Mouse (Mus musculus) retina, adult 2 months (tissue): ENCODE results near the gene Klk9.

Experiments used
- DNase-seq: peaks from one replicate; pipeline ENCODE4 v3.0.0-alpha.2; 2012; ENCODE audit warnings: low read depth, low spot score

The Klk9 gene

DNA sequence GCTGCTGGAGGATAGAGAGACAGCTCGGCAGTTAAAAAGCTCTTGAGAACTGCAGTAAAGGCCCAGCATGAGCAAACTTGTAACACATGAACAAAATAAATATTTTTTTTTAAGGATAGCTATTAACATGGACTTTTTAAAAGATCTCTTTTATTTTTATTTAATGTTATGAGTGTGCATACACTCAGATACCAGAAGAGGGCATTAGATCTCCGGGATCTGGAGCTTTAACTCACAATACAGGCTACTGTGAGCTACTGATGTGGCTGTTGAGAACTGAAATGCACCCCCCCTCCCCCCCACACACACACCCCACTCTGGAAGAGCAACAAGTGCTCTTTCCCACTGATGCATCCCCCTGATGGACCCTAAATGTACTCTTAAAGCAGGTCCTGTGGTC is 2.4 kb upstream of the Klk9 start:
- no peak for DNase-seq

- no peak for DNase-seq
Observed at GRCm38 (mm10) chr7:43796355-43796754, 4.7 kb downstream of the Klk9 start.

GRCm38 (mm10) chr7:43797333-43797769 is 5.7 kb downstream of the Klk9 start, which contains the start of gene Klk8:
TSS of gene Klk8 (plus strand) at chr7:43797577.
- DNase-seq: no peak

DNA sequence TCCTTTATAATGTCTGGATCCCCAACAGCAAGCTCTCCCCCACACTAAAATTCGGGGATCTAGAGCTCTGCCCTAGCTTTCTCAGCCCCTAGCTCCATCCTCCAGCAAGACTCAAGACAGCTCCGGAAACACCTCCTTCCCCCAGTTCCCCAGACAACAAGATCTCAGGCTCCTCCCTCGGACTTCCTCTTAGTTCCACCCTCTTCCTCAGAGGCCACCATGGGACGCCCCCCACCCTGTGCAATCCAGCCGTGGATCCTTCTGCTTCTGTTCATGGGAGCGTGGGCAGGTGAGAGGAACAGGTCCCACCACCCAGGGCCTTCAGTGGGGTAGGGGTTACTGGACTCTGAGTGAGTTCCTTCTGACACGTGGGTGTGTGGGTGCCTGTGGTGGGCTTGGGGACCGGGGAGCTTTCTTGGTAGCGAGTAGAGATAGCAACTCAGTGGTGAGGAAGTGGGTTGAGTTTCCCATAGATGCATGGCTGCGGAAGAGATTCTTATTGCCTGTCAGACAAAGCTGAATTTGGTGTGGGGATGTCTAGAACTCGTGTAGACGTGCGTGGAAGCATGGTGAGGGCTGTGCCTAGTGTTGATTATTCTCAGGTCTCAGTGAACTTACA is 6.3 kb downstream of the Klk9 start:
- DNase-seq: no peak

DNA sequence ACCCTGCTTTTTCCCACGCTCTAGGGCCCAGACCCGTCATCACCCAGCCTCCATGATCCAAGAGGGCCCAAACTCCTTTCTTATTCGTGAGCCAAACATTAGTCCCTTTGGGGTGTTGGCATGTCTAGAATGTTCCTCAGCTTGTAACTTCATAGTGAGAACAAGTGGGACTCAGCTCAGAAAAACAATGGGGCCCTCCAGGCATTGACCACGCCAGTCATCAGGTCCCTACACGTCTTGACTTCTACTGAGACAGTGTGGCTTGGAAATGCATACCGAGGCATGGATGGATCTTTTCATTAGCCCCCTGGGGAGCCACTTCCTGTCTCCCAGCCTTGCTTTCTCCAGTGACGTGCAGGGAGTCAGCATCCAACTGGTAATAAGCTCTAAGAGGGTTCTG is 8.2 kb downstream of the Klk9 start:
- DNase-seq: no peak

DNA sequence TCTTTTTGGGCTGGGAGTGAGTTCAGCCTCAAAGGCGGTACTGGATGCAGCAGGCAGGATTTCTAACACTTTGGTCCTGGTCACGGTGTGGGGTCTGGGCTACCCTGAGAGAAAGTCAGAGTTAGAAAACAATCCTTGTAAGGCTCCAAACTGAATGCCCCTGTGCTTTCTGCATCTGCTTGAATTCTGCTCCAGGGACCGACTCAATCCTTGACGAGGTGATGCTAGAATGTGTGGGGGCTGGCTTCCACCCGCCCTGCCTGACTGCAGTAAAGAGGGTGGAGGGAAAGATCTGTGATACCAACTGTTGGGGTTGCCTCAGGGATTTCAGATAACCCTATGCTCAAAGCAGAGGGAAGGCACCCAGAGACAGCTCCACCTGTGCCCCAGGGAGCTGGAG is 19.3 kb downstream of the Klk9 start, which contains the start of gene Klk7:
Gene Klk7, plus strand, starts transcription at position 301 of the 400 bp plus-strand sequence.
- no peak for DNase-seq

DNA sequence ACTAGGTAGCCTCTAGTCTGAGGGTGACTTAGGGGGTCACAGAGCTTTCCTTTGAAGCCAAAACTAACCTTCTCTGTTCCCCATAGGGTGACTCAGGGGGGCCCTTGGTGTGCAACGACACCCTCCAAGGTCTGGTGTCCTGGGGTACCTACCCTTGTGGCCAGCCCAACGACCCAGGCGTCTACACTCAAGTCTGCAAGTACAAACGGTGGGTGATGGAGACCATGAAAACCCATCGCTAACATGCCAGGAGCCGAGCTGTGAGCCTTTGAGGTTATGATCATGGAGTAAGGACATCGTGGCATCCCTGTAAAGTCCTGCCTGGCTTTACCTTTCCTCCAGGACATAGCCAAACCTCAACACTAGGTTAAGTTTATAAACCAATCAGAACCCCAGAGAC is 23.5 kb downstream of the Klk9 start:
- no peak for DNase-seq

DNA sequence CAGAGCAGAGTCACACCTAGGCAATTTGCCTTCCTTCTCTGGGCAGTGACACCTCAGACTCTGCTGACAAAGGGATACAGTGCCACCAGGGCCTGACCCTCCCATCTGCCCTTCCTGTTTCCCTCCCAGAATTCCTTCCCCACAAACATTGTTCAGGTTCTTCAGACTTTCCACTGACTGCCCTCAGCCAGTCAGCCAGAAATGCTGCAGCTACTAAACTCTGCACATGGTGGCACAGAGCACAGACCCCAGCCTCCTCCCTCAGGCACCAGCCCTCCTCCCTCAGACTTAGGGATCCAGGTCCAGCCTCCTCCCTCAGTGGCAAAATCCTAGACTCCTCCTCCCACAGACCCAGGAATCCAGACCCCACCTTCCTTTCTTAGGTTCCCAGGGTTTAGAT is 25.1 kb downstream of the Klk9 start:
- no peak for DNase-seq

DNA sequence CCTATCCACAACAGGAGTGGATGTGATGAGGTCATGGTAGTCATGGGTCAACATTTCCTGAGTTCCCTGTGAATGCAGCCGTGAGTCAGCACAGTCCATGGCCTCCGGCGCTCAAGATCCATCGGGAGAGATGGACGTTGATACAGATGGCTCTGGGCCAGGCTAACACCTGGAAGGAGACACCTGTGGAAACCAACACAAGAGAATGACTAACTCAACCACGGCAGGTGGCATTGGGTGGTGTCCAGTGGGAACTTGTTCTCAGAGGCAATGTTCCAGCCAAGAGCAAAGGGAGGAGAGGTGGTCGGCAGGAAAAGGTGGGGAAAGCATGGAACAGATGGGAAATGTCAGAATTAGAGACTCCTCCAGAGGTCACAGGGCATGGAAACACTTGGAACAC is 29.9 kb downstream of the Klk9 start:
- DNase-seq: no peak

- no peak for DNase-seq
Observed at GRCm38 (mm10) chr7:43824199-43824598, 32.5 kb downstream of the Klk9 start, which contains the start of gene Klk6. TSS of gene Klk6 (plus strand) at chr7:43824499.

DNA sequence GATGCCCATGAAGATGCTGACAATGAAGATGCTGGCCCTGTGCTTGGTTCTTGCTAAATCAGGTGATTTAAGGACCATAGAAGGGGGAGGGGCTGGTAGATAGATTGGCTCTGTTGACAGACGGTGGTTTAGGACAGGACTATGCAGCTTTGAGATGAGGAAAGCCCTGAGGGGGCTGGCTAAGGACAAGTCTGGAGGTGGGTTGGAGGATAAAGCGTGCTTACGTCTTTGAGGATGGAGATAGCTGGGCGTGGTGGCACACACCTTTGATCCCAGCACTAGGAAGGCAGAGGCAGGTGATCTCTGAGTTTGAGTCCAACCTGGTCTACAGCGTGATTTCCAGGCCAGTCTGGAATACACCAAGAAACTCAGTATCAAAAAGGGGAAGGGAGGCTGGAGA is 34.4 kb downstream of the Klk9 start:
- no peak for DNase-seq

DNA sequence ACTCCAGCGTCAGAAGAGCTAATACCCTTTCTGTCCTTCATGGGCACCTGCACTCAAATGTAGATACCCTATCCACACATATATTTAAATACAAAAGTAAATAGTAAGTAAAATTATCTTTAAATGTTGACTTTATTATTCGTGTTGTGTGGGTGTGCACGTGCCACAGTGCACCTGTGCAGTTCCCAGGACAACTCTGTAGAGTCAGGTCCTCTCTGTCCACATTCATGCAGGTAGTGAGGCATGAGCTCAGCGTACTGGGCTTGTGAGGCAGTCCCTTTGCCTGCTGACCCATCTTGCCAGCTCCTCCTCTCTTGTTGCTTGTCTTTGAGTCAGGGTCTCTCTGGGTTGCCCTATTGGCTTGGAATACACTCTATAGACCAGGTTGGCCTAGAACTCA is 36.0 kb downstream of the Klk9 start:
- no peak for DNase-seq

GRCm38 (mm10) chr7:43829006-43829405 is 37.3 kb downstream of the Klk9 start:
- DNase-seq: no peak

GRCm38 (mm10) chr7:43841701-43842100 is 50.0 kb downstream of the Klk9 start, which contains the start of gene Klk5:
TSS of gene Klk5 (plus strand) at chr7:43841971.
- no peak for DNase-seq

DNA sequence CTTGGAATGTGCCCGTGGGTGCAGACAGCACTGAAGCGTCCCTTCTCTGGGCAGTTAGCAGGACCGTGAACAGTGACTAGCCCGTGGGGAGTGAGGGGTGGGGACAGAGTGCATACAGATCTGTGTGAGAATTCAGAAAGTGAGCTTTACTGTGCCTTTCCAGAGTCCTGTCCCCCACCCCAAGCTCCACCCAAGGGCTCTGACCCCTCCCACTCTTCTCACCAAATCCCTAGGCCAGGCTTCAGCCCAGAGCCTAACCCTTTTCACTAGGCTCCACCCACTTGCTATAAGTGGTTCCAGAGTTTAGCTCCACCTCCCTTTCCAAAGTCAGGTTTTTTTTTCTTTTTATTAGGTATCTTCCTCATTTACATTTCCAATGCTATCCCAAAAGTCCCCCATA is 52.1 kb downstream of the Klk9 start:
- no peak for DNase-seq
